Mouse (Mus musculus) forebrain, embryonic 14.5 days (tissue): ENCODE measurements at regions not wholly inside any gene's neighbourhood (a gene's known extent, or its start where the extent isn't known, plus 50 kb on each side); places are given as distances from the start of the nearest gene placed in this dataset.
"Not testable (repeated sequence)": the region's sequence is repeated elsewhere in the genome, so short reads cannot be mapped to it uniquely, and the experiment has no call there.

Source experiments
- ATAC-seq: fragments of 200-750 bp; cut with Nextera tagmentation; 2 replicates; pipeline ENCODE4 v1.8.0; 2017; ENCODE audit warnings: mild to moderate bottlenecking, moderate library complexity
- DNase-seq: peaks from one replicate; pipeline ENCODE4 v3.0.0-alpha.2; 2015; ENCODE audit warnings: low spot score
- H3K27ac ChIP-seq: fragments of 300-500 bp; sonication (generic); 2 replicates; pipeline ENCODE4 v1.5.1; 2014; ENCODE audit warnings: low read depth, mild to moderate bottlenecking, control low read depth, low read length, moderate library complexity
- H3K27me3 ChIP-seq: fragments of 300-500 bp; sonication (generic); replicated peaks from 2 replicates; pipeline ENCODE4 v1.6.1; 2014; ENCODE audit warnings: low read length, control low read depth, mixed read lengths; ENCODE audit not compliant: control insufficient read depth, insufficient read depth
- H3K36me3 ChIP-seq: fragments of 300-500 bp; sonication (generic); 2 replicates; pipeline ENCODE4 v1.6.1; 2014; ENCODE audit warnings: low read length, control low read depth; ENCODE audit not compliant: control insufficient read depth, insufficient read depth
- H3K4me1 ChIP-seq: fragments of 300-500 bp; sonication (generic); 2 replicates; pipeline ENCODE4 v1.6.1; 2014; ENCODE audit warnings: antibody characterized with exemption, low read length, control low read depth; ENCODE audit not compliant: control insufficient read depth, insufficient read depth
- H3K4me2 ChIP-seq: fragments of 300-500 bp; sonication (generic); 2 replicates; pipeline ENCODE4 v1.6.1; 2014; ENCODE audit warnings: mild to moderate bottlenecking, control low read depth, low read length
- H3K4me3 ChIP-seq: fragments of 300-500 bp; sonication (generic); 2 replicates; pipeline ENCODE4 v1.5.1; 2014; ENCODE audit warnings: low read depth, low read length, control low read depth
- H3K9ac ChIP-seq: fragments of 300-500 bp; sonication (generic); 2 replicates; pipeline ENCODE4 v1.6.1; 2014; ENCODE audit warnings: mild to moderate bottlenecking, low read length, control low read depth, moderate library complexity
- H3K9me3 ChIP-seq: fragments of 300-500 bp; sonication (generic); replicated peaks from 2 replicates; pipeline ENCODE4 v1.6.1; 2016; ENCODE audit warnings: low read length, control low read depth, mixed read lengths; ENCODE audit not compliant: control insufficient read depth
- WGBS: fragments of 180-500 bp; shearing (Covaris S2); extraction: QIAGEN DNeasy Blood & Tissue Kit; methylation state at CpG from one replicate; pipeline ENCODE4 v1.1.7; 2014; 5-methylcytosine and 5-hydroxymethylcytosine counted together

- DNase-seq, H3K4me2 ChIP-seq, H3K9ac ChIP-seq, H3K36me3 ChIP-seq, H3K9me3 ChIP-seq, H3K27ac ChIP-seq, H3K27me3 ChIP-seq, H3K4me1 ChIP-seq, H3K4me3 ChIP-seq: not testable (repeated sequence)
- peak; percentile 37; the same call in 1 of the 2 replicates for ATAC-seq
- 67% methylated on average over 3 of the region's 3 CpGs for WGBS
Measured at GRCm38 (mm10) chr8:71823655-71824622, 57.9 kb upstream of the Zfp709 start.

GRCm38 (mm10) chr8:71822749-71823148, 59.1 kb upstream of the Zfp709 start:
- not testable (repeated sequence) for H3K36me3 ChIP-seq, H3K4me3 ChIP-seq, H3K27me3 ChIP-seq, DNase-seq, H3K9ac ChIP-seq, H3K9me3 ChIP-seq, ATAC-seq, H3K4me1 ChIP-seq, H3K27ac ChIP-seq, H3K4me2 ChIP-seq
- WGBS, result 65% methylated on average over 1 of the region's 1 CpGs

GRCm38 (mm10) chr8:71819936-71820335, 61.9 kb upstream of the Zfp709 start:
- 79% methylated on average over 8 of the region's 8 CpGs for WGBS
- H3K9ac ChIP-seq, H3K9me3 ChIP-seq, H3K36me3 ChIP-seq, H3K4me1 ChIP-seq, H3K27ac ChIP-seq, H3K4me3 ChIP-seq, H3K27me3 ChIP-seq, H3K4me2 ChIP-seq: not testable (repeated sequence)
- DNase-seq (peak; percentile 14), ATAC-seq (peak; percentile 32; the same call in 1 of the 2 replicates)

- not testable (repeated sequence) for H3K4me2 ChIP-seq, H3K9ac ChIP-seq, H3K9me3 ChIP-seq, H3K27ac ChIP-seq, H3K4me1 ChIP-seq, DNase-seq, H3K4me3 ChIP-seq, H3K36me3 ChIP-seq, H3K27me3 ChIP-seq
- ATAC-seq, result 0 out of 2 replicates have a peak, but pooled peaks have one; percentile 48
- WGBS, result 91% methylated on average over 9 of the region's 9 CpGs
Measured at GRCm38 (mm10) chr8:71819381-71819780, 62.4 kb upstream of the Zfp709 start.

GRCm38 (mm10) chr8:71816272-71817034, 65.4 kb upstream of the Zfp709 start:
- H3K4me2 ChIP-seq, H3K27ac ChIP-seq, H3K4me1 ChIP-seq, H3K9me3 ChIP-seq, ATAC-seq, H3K36me3 ChIP-seq, H3K4me3 ChIP-seq, H3K27me3 ChIP-seq, H3K9ac ChIP-seq, DNase-seq: not testable (repeated sequence)
- 91% methylated on average over 19 of the region's 20 CpGs for WGBS

GRCm38 (mm10) chr8:71815813-71816212, 66.0 kb upstream of the Zfp709 start:
- 95% methylated on average over 5 of the region's 5 CpGs for WGBS
- H3K4me2 ChIP-seq, DNase-seq, H3K9ac ChIP-seq, H3K4me1 ChIP-seq, H3K9me3 ChIP-seq, H3K36me3 ChIP-seq, H3K27ac ChIP-seq, H3K4me3 ChIP-seq, H3K27me3 ChIP-seq, ATAC-seq: not testable (repeated sequence)

GRCm38 (mm10) chr8:71814740-71815514, 66.9 kb upstream of the Zfp709 start:
- WGBS, result 90% methylated on average over 14 of the region's 14 CpGs

GRCm38 (mm10) chr8:71813889-71814288, 67.9 kb upstream of the Zfp709 start:
- H3K9me3 ChIP-seq, H3K4me3 ChIP-seq, ATAC-seq, DNase-seq, H3K36me3 ChIP-seq, H3K27me3 ChIP-seq, H3K9ac ChIP-seq, H3K4me1 ChIP-seq, H3K4me2 ChIP-seq, H3K27ac ChIP-seq: not testable (repeated sequence)
- WGBS, result 91% methylated on average over 4 of the region's 4 CpGs

More at GRCm38 (mm10) chr8:71814740-71815514, 66.9 kb upstream of the Zfp709 start:
- H3K27me3 ChIP-seq, H3K27ac ChIP-seq, H3K36me3 ChIP-seq, H3K9me3 ChIP-seq, ATAC-seq, H3K9ac ChIP-seq, H3K4me3 ChIP-seq, H3K4me1 ChIP-seq, H3K4me2 ChIP-seq, DNase-seq: not testable (repeated sequence)
